Mouse (Mus musculus) MEL (cell line): ENCODE data around the gene Cdca4.

Experiments
- CTCF ChIP-seq, 3 experiments: IDR thresholded peaks in 2 of 3; conservative IDR thresholded peaks in 1 of 3; 2 replicates each; pipeline ENCODE4 v1.5.1; 2011 to 2012; ENCODE audit warnings: low read length in 3 of 3, low read depth in 2 of 3, mild to moderate bottlenecking in 2 of 3, improper control_type of control experiment in 1 of 3, inconsistent platforms in 1 of 3, mixed read lengths in 1 of 3, moderate library complexity in 1 of 3; ENCODE audit not compliant: control insufficient read depth in 1 of 3, insufficient read depth in 1 of 3, poor library complexity in 1 of 3, severe bottlenecking in 1 of 3
- MAFK ChIP-seq: IDR thresholded peaks from 2 replicates; pipeline ENCODE4 v1.6.1; 2011; ENCODE audit warnings: low read depth, mild to moderate bottlenecking, low read length, improper control_type of control experiment, borderline replicate concordance
- NRF1 ChIP-seq: IDR thresholded peaks from 2 replicates; pipeline ENCODE4 v1.6.1; 2014; ENCODE audit warnings: low read depth, mild to moderate bottlenecking, inconsistent platforms, low read length, improper control_type of control experiment, moderate library complexity; ENCODE audit not compliant: poor library complexity, insufficient read depth, severe bottlenecking

- TF ChIP-seq NRF1, result no peak
- no peak for TF ChIP-seq MAFK
- TF ChIP-seq CTCF (IDR thresholded peaks at IDR 0.05 in 2 of 3, conservative IDR thresholded peaks at IDR 0.05 in 1 of 3; ENCODE audit: control insufficient read depth in 1 of 3, insufficient read depth in 1 of 3, low read depth in 2 of 3, low read length in 3 of 3, poor library complexity in 1 of 3, severe bottlenecking in 1 of 3), result no peak
These were observed 30.7 kb upstream of the Cdca4 start for GRCm38 (mm10) chr12:112859930-112860329.
